Mouse (Mus musculus): ENCODE data around the gene Aifm3. TPM values are rescaled to one million over a fixed set of nuclear protein-coding genes. Genes with fewer than 3 reads are reported as not detected.
"Not testable (repeated sequence)": the region's sequence is repeated elsewhere in the genome, so short reads cannot be mapped to it uniquely, and the experiment has no call there.

Aifm3 gene
- polyA plus RNA-seq, 1 experiment from 2014 or later = 10.6 TPM

DNA sequence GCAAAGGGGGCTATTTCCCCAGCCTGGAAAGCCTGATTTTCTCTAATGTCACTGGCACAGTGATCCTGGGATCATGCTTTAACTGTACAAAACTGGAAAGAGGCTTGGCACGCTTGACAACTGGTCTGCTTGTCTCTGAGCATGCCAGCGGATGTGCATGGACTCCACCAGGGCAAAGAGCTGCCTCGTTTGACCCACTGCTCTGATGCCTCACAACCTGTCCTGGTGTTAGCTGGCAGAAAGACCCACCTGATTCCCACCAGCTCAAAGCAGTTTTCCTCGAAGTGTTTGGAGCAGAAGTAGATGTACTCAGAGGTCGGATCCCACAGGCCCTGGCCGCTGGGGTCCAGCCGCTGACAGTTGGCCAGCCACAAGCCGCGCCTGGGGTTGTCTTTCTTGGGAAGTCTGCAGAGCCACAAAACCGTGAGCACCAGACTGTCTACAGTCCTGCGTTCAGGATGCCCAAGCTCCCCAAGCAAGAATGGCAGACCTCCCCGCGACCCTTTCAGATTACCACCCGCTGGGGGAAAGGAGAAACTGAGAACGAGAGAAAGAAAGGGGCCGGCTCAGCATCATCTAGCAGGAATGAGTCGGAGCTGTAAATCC is 40.7 kb downstream of the Aifm3 start:
- peak overlapping the region; percentile 99 for H3K27ac ChIP-seq (replicated peaks)
- peak overlapping the region; percentile 82 for H3K9ac ChIP-seq (replicated peaks)
- peak overlapping the region; percentile 85 for H3K4me3 ChIP-seq
- peak overlapping the region; percentile 71 for H3K4me2 ChIP-seq (replicated peaks)
- H3K27me3 ChIP-seq = no peaks in the 10 kb centered on the region
- peak; percentile 7 for ATAC-seq (replicated peaks)
- peaks cover 37% of the 10 kb centered on the region for H3K36me3 ChIP-seq
- peaks cover 20% of the 10 kb centered on the region for H3K4me1 ChIP-seq
- WGBS = 15% methylated on average over 17 of the region's 17 CpGs
- no peaks in the 10 kb centered on the region for H3K9me3 ChIP-seq

DNA sequence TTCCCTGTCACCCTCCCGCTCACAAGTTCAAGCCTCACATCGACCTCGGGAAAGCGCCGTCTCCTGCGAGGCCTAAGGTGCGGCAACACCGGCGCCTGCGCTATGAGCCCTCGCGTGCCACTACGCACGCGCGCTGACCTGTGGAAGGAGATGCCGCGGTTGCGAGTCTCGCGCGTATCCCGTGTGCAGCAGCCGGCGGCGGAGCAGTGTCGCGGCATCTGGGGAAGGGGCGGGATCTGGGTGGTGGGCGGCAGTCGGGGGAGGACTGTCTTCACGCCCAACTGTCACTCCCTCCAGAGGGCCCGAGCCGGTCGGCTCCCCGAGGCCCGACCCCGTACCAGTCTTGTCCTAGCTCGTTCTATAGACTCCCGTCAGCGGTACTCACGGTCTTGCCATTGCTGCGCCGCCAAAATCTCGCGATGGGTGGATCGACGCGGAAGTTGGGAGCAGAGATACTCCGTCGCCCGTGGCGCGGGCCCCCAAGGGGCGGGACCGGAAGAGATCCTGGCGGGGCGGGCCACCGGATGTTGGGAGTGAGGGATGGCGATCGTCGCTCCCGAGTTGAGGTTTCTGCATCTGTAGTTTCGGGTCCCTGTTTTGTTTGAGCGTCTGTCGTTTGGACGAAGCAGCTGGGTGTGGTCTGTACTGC is 41.4 kb downstream of the Aifm3 start, which contains the start of gene Thap7:
TSS of gene Thap7 (minus strand) at position 497 of the 649 bp plus-strand sequence.
- under 1% methylated on average over 67 of the region's 67 CpGs for WGBS
- peak within 1 kb of the TSS; percentile 85 for H3K4me3 ChIP-seq
- no peaks in the 10 kb centered on the region for H3K27me3 ChIP-seq
- H3K9me3 ChIP-seq = no peaks in the 10 kb centered on the region
- H3K36me3 ChIP-seq = peaks cover 30% of the 10 kb centered on the region
- ATAC-seq (replicated peaks) = peak; percentile 98
- H3K4me2 ChIP-seq (replicated peaks) = peak within 1 kb of the TSS; percentile 71
- H3K27ac ChIP-seq (replicated peaks) = peak within 1 kb of the TSS; percentile 99
- peaks cover 20% of the 10 kb centered on the region for H3K4me1 ChIP-seq
- H3K9ac ChIP-seq (replicated peaks) = peak within 1 kb of the TSS; percentile 82

GRCm38 (mm10) chr16:17532271-17532670 is 42.9 kb downstream of the Aifm3 start:
- peaks cover 20% of the 10 kb centered on the region for H3K4me1 ChIP-seq
- H3K4me3 ChIP-seq = no peak overlapping the region
- no peaks in the 10 kb centered on the region for H3K27me3 ChIP-seq
- no peak overlapping the region for H3K9ac ChIP-seq (replicated peaks)
- no peaks in the 10 kb centered on the region for H3K9me3 ChIP-seq
- peaks cover 15% of the 10 kb centered on the region for H3K36me3 ChIP-seq
- no peak overlapping the region for H3K27ac ChIP-seq (replicated peaks)
- WGBS = 56% methylated on average over 4 of the region's 4 CpGs
- no peak overlapping the region for H3K4me2 ChIP-seq (replicated peaks)
- ATAC-seq (replicated peaks) = no peak

GRCm38 (mm10) chr16:17532676-17533329 is 43.4 kb downstream of the Aifm3 start:
- WGBS = 70% methylated on average over 14 of the region's 14 CpGs
- Histone ChIP-seq H3K4me2 (replicated peaks) (no peak overlapping the region), H3K4me3 (no peak overlapping the region), H3K36me3 (peaks cover 10% of the 10 kb centered on the region), H3K9me3 (no peaks in the 10 kb centered on the region), H3K27me3 (no peaks in the 10 kb centered on the region), H3K4me1 (peaks cover 20% of the 10 kb centered on the region), H3K9ac (replicated peaks) (no peak overlapping the region), H3K27ac (replicated peaks) (no peak overlapping the region)
- ATAC-seq (replicated peaks) = no peak

GRCm38 (mm10) chr16:17536584-17536983 is 47.2 kb downstream of the Aifm3 start:
- H3K27ac ChIP-seq (replicated peaks) = no peak overlapping the region
- no peaks in the 10 kb centered on the region for H3K9me3 ChIP-seq
- no peaks in the 10 kb centered on the region for H3K36me3 ChIP-seq
- H3K4me3 ChIP-seq = no peak overlapping the region
- H3K27me3 ChIP-seq = no peaks in the 10 kb centered on the region
- no peak overlapping the region for H3K9ac ChIP-seq (replicated peaks)
- ATAC-seq (replicated peaks) = no peak
- peaks cover 6% of the 10 kb centered on the region for H3K4me1 ChIP-seq
- H3K4me2 ChIP-seq (replicated peaks) = no peak overlapping the region
- WGBS = 95% methylated on average over 3 of the region's 3 CpGs

DNA sequence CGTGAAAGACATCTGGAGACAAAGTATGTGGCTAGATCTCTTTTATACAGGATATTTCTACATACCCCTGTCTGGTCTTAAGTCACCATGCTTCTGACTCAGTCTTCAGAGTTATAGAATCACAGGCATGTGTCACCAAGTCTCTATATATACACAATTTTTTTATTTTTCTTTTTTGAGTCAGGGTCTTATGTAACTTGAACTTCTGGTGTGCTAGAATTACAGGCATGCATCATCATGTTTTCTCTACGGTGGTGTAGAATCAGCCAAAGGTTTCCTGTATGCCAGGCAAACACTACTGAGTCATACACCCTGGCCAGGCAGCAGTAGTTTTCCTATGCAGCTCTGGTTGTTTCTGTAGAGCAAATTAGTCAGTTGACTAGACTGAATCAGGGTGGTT is 53.2 kb downstream of the Aifm3 start:
- Histone ChIP-seq H3K4me1 (no peaks in the 10 kb centered on the region), H3K4me3 (no peak overlapping the region), H3K27me3 (0 out of 2 replicates have a peak, but pooled peaks cover 3% of the 10 kb centered on the region), H3K36me3 (no peaks in the 10 kb centered on the region), H3K9ac (replicated peaks) (no peak overlapping the region), H3K27ac (replicated peaks) (no peak overlapping the region), H3K4me2 (replicated peaks) (no peak overlapping the region), H3K9me3 (no peaks in the 10 kb centered on the region)
- ATAC-seq (replicated peaks) = no peak
- WGBS = 88% methylated on average over 2 of the region's 2 CpGs

- H3K4me3 ChIP-seq = no peak overlapping the region
- 86% methylated on average over 7 of the region's 7 CpGs for WGBS
- H3K4me2 ChIP-seq (replicated peaks) = no peak overlapping the region
- H3K9ac ChIP-seq (replicated peaks) = no peak overlapping the region
- no peaks in the 10 kb centered on the region for H3K36me3 ChIP-seq
- no peak overlapping the region for H3K27ac ChIP-seq (replicated peaks)
- no peak for ATAC-seq (replicated peaks)
- no peaks in the 10 kb centered on the region for H3K27me3 ChIP-seq
- H3K9me3 ChIP-seq = no peaks in the 10 kb centered on the region
- H3K4me1 ChIP-seq = peaks cover 14% of the 10 kb centered on the region
Observed at GRCm38 (mm10) chr16:17552837-17553236, 63.4 kb downstream of the Aifm3 start.

DNA sequence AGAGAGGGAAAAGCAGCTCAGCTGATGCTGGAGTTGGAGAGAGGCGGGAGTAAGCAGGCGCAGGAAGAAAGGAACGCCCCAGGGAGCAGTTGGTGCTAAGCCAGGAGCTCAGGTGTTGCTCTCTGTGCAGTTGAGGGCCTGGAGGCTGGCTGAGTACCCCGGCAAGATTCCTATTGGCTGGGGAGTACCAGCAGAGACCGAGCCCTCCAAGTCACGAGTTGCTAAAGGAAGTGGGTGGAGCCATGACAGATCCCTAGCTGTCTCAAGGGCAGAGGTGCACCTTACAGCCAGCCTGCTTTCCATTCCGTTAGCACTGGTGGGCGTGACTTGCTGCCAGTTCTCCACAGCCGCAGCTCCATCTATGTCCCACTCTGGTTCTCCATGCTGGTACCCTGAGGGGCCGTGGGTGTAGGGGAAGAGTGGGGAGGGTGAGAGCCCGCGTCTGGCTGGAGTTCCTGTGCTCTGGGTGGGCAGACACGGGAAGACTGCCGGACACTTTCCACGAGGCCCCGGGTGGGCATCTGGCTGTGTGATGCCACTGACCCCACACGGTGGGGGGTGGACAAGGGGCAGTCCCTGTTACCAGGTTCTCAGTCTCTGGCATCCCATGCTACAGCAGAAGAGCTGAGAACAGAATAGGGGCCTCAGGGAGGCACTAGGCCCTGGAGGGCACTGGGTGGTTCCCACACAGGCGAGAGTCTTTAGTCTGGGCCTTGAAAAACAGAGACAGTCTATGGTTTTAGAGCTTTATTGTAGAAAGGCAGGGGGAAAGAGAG is 64.7 kb downstream of the Aifm3 start:
- Histone ChIP-seq H3K9me3 (no peaks in the 10 kb centered on the region), H3K9ac (replicated peaks) (no peak overlapping the region; the same call in 1 of the 2 replicates), H3K27ac (replicated peaks) (no peak overlapping the region), H3K4me1 (peaks cover 24% of the 10 kb centered on the region), H3K27me3 (no peaks in the 10 kb centered on the region), H3K4me2 (replicated peaks) (peak overlapping the region; percentile 35), H3K4me3 (peak overlapping the region; percentile 11), H3K36me3 (no peaks in the 10 kb centered on the region)
- ATAC-seq (replicated peaks) = peak; percentile 80
- 5% methylated on average over 18 of the region's 18 CpGs for WGBS

GRCm38 (mm10) chr16:17554702-17555101 is 65.3 kb downstream of the Aifm3 start:
- not testable (repeated sequence) for H3K27ac ChIP-seq (replicated peaks); H3K36me3 ChIP-seq; H3K9me3 ChIP-seq; H3K27me3 ChIP-seq; ATAC-seq (replicated peaks); H3K9ac ChIP-seq (replicated peaks); H3K4me3 ChIP-seq
- peaks cover 24% of the 10 kb centered on the region for H3K4me1 ChIP-seq
- 9% methylated on average over 4 of the region's 4 CpGs for WGBS
- peak overlapping the region; percentile 35; the same call in 1 of the 2 replicates for H3K4me2 ChIP-seq (replicated peaks)

DNA sequence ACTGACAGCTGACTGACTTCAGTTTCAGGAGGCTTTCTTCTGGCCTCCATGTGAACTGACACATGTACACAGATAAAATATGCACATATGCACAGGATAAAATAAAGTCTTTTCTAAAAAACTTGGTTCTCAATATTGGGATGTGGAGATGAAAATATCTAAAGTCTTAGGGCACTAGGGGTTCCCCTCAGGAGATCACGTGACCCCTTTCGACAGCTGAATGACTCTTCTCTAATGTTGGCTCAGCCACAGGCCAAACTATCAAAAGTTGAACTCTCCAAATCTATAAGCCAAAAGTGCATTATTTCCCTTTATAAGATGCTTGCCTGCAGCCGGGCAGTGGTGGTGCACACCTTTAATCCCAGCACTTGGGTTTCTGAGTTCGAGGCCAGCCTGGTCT is 66.8 kb downstream of the Aifm3 start:
- Histone ChIP-seq H3K4me3 (no peak overlapping the region), H3K27me3 (no peaks in the 10 kb centered on the region; the same call in 1 of the 2 replicates), H3K9ac (replicated peaks) (no peak overlapping the region), H3K27ac (replicated peaks) (no peak overlapping the region), H3K4me1 (peaks cover 30% of the 10 kb centered on the region), H3K36me3 (no peaks in the 10 kb centered on the region), H3K4me2 (replicated peaks) (no peak overlapping the region), H3K9me3 (no peaks in the 10 kb centered on the region)
- WGBS = 84% methylated on average over 4 of the region's 4 CpGs
- ATAC-seq (replicated peaks) = no peak

- H3K4me2 ChIP-seq (replicated peaks) = no peak overlapping the region
- H3K27ac ChIP-seq (replicated peaks) = no peak overlapping the region
- H3K9ac ChIP-seq (replicated peaks) = no peak overlapping the region
- peaks cover 31% of the 10 kb centered on the region for H3K4me1 ChIP-seq
- ATAC-seq (replicated peaks) = no peak
- WGBS = 68% methylated on average over 4 of the region's 4 CpGs
- no peaks in the 10 kb centered on the region for H3K9me3 ChIP-seq
- H3K36me3 ChIP-seq = no peaks in the 10 kb centered on the region
- no peak overlapping the region for H3K4me3 ChIP-seq
- no peaks in the 10 kb centered on the region; the same call in 1 of the 2 replicates for H3K27me3 ChIP-seq
Observed at GRCm38 (mm10) chr16:17556907-17557306, 67.5 kb downstream of the Aifm3 start.

Measured in forebrain, embryonic 15.5 days (tissue).